Mouse (Mus musculus): Measurements from ENCODE around the gene Tcfl5. TPM values are rescaled to one million over a fixed set of nuclear protein-coding genes. Genes with fewer than 3 reads are reported as not detected.

The Tcfl5 gene
- polyA plus RNA-seq (2015; fragmentation: Nextera tagmentation; extraction: Ambion mirVana) = 0.06 TPM in 1 of 2 replicates, not detected in the other

GRCm38 (mm10) chr2:180642555-180643260 lies at the start of gene Tcfl5:
TSS of gene Tcfl5 (minus strand) at chr2:180642708.

GRCm38 (mm10) chr2:180597490-180597889 lies 45.0 kb downstream of the Tcfl5 start, which contains the start of gene Col9a3:
TSS of gene Col9a3 (plus strand) at chr2:180597790.

GRCm38 (mm10) chr2:180589123-180589831 lies 53.2 kb downstream of the Tcfl5 start, which contains the start of gene Ogfr:
TSS of gene Ogfr (plus strand) at chr2:180589245.

GRCm38 (mm10) chr2:180581002-180581401 lies 61.5 kb downstream of the Tcfl5 start, which contains the start of gene Mrgbp:
TSS of gene Mrgbp (plus strand) at chr2:180581304.

Other genes with a start within 250 kb of the Tcfl5 start
- 0.77 and 1.2 TPM in 2 replicates for gene Slco4a1, start 186.5 kb downstream of the Tcfl5 start, polyA plus RNA-seq (2015; fragmentation: Nextera tagmentation; extraction: Ambion mirVana)
- 0.04 and 0.05 TPM in 2 replicates for gene Ntsr1, start 142.7 kb downstream of the Tcfl5 start, polyA plus RNA-seq (2015; fragmentation: Nextera tagmentation; extraction: Ambion mirVana)
- gene Mrgbp, start 61.4 kb downstream of the Tcfl5 start, polyA plus RNA-seq (2015; fragmentation: Nextera tagmentation; extraction: Ambion mirVana) = 15.8 and 16.5 TPM in 2 replicates
- 29.7 and 35.4 TPM in 2 replicates for gene Ogfr, start 53.5 kb downstream of the Tcfl5 start, polyA plus RNA-seq (2015; fragmentation: Nextera tagmentation; extraction: Ambion mirVana)
- gene Col9a3, start 44.9 kb downstream of the Tcfl5 start, polyA plus RNA-seq (2015; fragmentation: Nextera tagmentation; extraction: Ambion mirVana) = 0.74 and 0.79 TPM in 2 replicates
- 16.0 and 16.7 TPM in 2 replicates for gene Dido1, start 67.3 kb upstream of the Tcfl5 start, polyA plus RNA-seq (2015; fragmentation: Nextera tagmentation; extraction: Ambion mirVana)
- 124 and 144 TPM in 2 replicates for gene Gid8, start 67.4 kb upstream of the Tcfl5 start, polyA plus RNA-seq (2015; fragmentation: Nextera tagmentation; extraction: Ambion mirVana)
- 5.3 and 5.4 TPM in 2 replicates for gene Slc17a9, start 82.6 kb upstream of the Tcfl5 start, polyA plus RNA-seq (2015; fragmentation: Nextera tagmentation; extraction: Ambion mirVana)
- not detected in 2 replicates for gene Bhlhe23, start 134.2 kb upstream of the Tcfl5 start, polyA plus RNA-seq (2015; fragmentation: Nextera tagmentation; extraction: Ambion mirVana)